Mouse (Mus musculus): ENCODE measurements around the gene Actn1. TPM values are rescaled to one million over a fixed set of nuclear protein-coding genes. Genes with fewer than 3 reads are reported as not detected.

Gene Actn1
- total RNA-seq, 2 experiments from 2014 or later: 8.4 to 11.9 TPM

DNA sequence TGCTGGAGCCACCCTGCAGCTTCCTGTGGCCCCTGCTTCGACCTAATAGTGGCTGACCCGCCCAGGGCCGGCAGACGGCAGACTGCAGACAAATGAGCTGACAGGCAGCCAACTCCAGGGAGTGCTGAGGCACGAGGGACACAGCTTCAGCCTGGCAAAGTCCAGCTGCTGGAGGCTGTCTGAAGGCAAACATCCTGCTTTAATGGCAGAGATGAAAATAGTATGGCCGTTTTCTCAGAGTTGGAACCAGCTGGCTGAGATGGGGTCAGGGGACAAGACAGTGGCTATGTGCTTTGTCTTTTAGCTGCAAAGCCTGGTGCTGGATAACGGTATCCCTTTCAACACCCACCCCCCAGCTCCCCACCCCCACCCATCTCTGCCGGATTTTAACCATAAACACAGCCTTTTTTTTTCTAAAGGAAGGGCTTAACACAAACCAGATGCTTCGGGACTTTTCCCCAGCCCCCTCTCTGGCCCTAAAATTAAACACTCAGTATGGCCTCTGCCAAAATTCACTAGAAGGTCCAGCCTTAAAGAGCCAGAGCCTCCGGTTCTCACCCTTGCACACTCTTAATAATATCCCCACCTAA is 30.0 kb downstream of the Actn1 start:
- intact Hi-C loops (cut with DNase I): no loop called here
- TF ChIP-seq CTCF (IDR thresholded peaks at IDR 0.05): peak; percentile 22; the same call in 1 of the 2 replicates
- peak; percentile 90 for DNase-seq
- H3K4me3 ChIP-seq: peak overlapping the region; percentile 44
- H3K27ac ChIP-seq: peak overlapping the region; percentile 82

DNA sequence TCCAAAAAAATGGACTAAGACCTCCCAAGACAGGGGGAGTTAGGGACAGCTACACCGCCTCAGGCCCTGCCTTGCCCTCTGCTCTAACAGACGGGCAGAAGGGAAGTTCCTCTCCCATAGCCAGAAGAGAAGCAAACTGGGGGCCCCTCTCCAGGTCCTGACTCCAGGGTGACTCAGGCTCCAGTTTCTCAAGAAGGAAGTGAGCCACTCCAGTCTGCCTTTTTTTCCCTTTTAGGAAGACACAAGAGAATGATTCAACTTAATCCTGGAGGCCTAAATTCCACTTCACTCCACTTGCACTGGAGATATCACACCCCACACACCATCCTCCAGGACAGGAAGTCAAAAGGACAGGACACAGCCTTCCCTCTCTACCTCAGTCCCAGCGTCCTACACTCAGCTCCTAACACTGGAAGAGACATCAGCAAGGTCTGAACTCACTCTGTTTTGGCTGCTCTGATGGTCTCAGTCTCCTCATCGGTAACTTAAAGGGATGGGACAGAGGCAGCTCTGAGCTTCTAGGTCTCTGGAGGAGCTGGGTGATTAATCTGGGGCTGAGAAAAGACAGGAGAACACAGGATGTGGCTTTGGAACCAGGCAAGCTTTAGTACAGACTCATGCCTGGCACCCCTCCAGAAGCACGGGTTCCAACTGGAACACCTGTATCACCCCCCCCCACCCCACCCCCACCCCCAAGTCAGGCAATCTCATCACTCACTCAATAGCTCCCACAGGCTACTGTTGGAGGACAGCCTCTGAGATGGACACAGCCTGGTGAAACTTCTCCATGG is 31.0 kb downstream of the Actn1 start:
- intact Hi-C loops (cut with DNase I): no loop called here
- peak; percentile 34 for DNase-seq
- Histone ChIP-seq H3K27ac (peak overlapping the region; percentile 82), H3K4me3 (peak overlapping the region; percentile 44)
- no peak for TF ChIP-seq CTCF (IDR thresholded peaks at IDR 0.05)

DNA sequence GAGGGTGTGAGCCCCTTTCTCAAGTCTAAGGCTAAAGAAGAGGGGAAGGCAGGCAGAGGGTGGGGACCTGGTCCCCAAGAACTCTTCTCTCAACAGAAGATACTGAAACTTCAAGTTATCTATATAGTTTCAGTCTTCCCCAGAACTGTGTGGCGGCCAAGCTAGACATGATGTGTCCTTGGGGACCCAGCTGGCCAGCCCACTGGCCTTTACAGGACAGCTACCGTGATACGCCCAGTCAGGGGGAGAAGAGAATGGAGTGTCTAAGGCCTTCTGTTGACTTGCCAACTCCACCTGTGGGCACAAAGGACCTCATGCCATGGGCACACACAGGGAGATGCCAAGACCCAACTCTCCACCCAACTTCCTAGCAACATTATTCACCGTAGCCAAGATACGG is 31.8 kb downstream of the Actn1 start:
- no peak for DNase-seq
- Histone ChIP-seq H3K27ac (peak overlapping the region; percentile 82), H3K4me3 (no peak overlapping the region)
- TF ChIP-seq CTCF (IDR thresholded peaks at IDR 0.05): no peak
- intact Hi-C loops (cut with DNase I): no loop called here

DNA sequence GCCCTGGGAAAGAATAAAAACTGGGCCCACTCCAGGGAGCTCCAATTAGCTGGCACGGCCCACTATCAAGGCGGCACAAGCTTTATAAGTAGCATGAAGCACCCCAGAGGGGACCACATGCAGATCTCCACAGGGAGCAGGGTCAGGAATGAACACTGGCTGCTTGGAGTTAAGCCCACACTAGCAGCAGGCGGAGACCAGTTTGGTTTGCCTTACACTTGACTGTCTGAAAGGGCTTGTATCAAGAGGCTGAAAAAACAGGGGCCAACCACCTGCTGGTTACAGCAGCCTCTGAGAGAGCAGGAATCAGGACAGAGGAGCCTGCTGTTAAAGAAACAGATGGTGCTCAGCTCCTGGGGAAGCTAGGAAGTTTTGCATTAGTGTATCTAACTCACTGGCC is 32.3 kb downstream of the Actn1 start:
- intact Hi-C loops (cut with DNase I): no loop called here
- no peak overlapping the region for H3K4me3 ChIP-seq
- H3K27ac ChIP-seq: peak overlapping the region; percentile 82
- DNase-seq: no peak
- no peak for TF ChIP-seq CTCF (IDR thresholded peaks at IDR 0.05)

DNA sequence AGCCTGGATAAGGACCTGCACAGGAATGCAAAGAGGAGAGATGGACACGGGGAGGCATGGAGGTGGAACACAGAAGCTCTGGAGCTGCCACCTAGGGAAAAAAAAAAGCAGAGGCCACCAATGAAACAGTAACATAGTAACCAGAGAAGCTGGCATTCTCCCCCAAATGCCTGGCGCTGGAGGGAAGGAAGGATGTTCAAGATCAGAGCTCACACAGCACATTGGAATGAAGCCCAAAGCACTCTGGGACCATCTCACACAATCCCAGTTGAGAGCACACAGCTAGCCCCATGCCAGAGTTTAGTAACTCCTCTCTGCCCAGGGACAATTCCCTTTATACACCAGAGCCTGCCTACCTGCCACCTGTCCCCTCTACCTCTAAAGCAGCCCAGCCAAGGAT is 34.1 kb downstream of the Actn1 start:
- no peak overlapping the region for H3K27ac ChIP-seq
- DNase-seq: no peak
- no peak for TF ChIP-seq CTCF (IDR thresholded peaks at IDR 0.05)
- intact Hi-C loops (cut with DNase I): no loop called here
- H3K4me3 ChIP-seq: no peak overlapping the region

DNA sequence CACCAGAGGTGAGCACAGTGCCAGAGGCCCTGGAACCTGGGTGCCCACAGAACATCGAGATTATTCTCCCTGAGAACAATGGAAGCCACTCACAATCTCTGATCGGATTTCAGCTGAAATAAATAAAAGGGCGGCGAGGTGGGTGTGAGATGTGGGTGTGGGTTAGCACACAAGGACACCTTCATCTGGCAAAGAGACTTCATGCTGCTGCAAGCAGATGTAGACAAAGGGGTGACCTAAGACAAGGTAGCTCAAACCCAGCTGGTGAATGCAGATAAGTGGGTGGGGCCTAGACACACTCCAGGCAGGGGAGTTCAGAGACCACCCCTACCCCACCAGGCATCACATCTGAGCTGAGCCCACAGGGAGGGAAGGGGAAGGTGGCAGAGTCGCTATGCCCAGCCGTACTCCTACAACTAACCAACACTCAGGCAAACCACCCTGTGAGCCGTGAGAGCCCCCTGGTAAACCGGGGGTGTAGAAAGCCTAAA is 35.9 kb downstream of the Actn1 start:
- Histone ChIP-seq H3K27ac (no peak overlapping the region), H3K4me3 (no peak overlapping the region)
- DNase-seq: no peak
- no peak for TF ChIP-seq CTCF (IDR thresholded peaks at IDR 0.05)
- intact Hi-C loops (cut with DNase I): no loop called here

DNA sequence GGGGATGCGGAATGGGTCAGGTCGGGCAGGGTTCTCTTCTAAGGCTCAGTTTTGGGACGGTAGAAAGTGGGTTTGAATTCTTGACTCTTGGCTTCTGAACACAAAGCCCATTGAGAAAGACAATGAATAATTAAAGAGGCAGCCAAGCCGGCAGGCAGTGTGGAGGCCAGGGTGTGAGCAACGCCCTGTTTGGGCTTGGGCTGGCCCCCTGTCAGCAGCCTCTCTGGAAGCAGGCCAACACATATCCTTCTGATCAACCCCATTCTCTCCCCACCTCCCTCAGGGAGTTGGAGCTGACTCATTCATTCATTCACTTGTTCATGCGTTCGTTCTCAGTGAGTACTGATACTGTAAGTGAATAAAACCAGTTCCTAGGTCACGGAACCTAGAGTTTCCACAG is 36.7 kb downstream of the Actn1 start:
- DNase-seq: peak; percentile 71
- no peak for TF ChIP-seq CTCF (IDR thresholded peaks at IDR 0.05)
- intact Hi-C loops (cut with DNase I): no loop called here
- Histone ChIP-seq H3K4me3 (peak overlapping the region; percentile 1), H3K27ac (peak overlapping the region; percentile 63)

DNA sequence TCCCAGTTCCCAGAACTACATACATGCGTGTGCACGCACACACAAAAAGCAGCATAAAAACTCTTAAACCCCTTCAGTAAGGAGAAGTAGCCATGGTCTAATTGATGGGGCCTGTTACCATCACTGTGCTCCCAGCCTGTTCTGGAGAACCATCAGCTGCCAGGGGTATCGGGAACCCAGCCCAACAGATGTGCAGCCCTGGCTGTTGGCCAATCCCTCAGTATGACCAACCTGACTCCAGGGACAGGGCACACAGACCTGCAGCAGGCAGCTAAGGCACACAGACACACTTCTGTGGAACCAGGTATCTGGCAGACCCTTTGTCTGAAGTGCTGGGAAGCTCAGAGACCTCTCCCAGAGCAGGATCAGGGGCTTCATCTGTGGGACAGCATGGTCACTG is 37.7 kb downstream of the Actn1 start:
- intact Hi-C loops (cut with DNase I): no loop called here
- no peak for TF ChIP-seq CTCF (IDR thresholded peaks at IDR 0.05)
- no peak for DNase-seq
- Histone ChIP-seq H3K4me3 (no peak overlapping the region), H3K27ac (peak overlapping the region; percentile 63; the same call in 1 of the 2 replicates)

DNA sequence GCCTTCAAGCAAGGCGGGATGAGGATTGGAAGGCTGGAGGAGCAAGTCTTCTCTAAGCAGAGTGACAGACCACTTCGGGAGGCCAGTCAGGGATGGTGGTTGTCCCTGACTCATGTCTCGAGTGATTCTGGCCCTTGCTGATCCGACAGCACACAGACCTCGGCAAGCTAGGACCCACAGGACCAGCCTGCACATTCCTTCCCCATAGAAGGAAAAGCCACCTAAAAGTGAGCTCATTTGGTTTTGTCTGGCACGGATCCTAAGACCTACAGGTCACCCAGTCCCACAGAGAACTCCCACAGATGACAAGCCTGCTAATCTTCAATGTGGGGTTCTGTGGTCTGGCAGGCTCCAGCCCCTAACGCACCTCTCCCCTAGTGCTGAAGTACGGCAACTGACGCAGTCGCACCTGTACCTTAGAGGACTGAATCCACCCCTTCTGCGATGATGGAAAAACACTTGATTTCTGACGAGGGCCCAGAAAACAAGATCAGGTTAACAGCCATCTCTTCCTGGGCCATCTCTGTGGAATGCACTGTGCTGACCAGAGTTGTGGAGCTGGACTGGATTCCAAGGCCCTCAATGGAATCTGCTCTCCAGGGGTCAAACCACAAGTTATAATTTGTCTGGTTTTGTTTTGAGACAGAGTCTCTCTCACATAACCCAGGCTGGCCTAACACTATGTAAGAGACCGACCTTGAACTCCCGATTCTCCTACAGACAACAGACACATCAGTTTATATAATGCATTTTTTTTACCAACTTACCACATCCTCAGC is 39.7 kb downstream of the Actn1 start:
- intact Hi-C loops (cut with DNase I): no loop called here
- no peak for TF ChIP-seq CTCF (IDR thresholded peaks at IDR 0.05)
- no peak overlapping the region for H3K4me3 ChIP-seq
- peak overlapping the region; percentile 53 for H3K27ac ChIP-seq
- DNase-seq: no peak

DNA sequence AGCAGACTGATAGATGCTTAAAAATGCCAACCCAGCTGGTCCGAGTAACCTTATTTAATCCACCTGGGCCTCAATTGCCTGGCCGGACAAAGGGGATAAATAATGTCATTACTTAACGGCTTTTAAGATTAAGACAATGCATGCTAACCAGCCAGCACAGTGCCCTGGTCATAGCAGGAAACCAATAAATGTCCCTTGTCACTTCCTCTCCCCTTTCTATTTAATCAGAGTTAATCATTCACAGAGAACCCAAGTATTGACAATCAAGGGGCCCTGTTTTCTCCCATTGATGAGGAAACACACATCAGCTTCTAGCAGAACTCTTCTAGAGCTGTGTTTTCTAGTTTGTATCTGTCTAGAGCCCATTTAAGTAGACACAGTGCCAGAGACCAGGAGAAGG is 41.4 kb downstream of the Actn1 start:
- TF ChIP-seq CTCF (IDR thresholded peaks at IDR 0.05): no peak
- intact Hi-C loops (cut with DNase I): no loop called here
- Histone ChIP-seq H3K27ac (peak overlapping the region; percentile 72), H3K4me3 (no peak overlapping the region)
- no peak for DNase-seq

DNA sequence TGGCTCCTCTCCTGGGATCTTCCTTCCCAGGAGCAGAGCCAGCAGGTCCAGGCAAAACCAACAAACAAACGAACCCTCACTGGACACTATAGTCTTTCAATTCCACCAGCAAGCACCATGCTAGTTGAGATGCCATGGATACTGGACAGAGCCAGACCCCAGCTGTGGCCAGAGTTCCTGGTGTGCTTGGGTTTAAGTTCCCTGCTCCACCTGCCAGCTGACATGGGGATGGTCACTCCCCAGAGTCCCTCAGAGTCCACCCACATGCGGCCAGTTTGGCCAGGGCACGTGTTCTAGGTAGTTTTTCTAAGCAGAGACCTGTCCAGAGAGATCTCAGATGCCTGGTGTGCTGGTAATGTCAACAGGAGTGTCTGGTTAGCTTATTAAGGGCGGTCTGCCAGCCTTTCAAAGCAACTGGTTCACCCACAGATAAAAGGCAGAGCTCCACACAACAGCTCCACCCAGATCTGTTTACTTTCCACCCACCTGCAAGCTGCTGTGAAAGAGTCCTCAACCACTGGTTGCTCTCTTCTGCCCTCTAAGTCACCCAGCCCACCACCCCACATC is 42.0 kb downstream of the Actn1 start:
- Histone ChIP-seq H3K4me3 (no peak overlapping the region), H3K27ac (peak overlapping the region; percentile 72)
- no peak for TF ChIP-seq CTCF (IDR thresholded peaks at IDR 0.05)
- intact Hi-C loops (cut with DNase I): no loop called here
- peak; percentile 38 for DNase-seq

DNA sequence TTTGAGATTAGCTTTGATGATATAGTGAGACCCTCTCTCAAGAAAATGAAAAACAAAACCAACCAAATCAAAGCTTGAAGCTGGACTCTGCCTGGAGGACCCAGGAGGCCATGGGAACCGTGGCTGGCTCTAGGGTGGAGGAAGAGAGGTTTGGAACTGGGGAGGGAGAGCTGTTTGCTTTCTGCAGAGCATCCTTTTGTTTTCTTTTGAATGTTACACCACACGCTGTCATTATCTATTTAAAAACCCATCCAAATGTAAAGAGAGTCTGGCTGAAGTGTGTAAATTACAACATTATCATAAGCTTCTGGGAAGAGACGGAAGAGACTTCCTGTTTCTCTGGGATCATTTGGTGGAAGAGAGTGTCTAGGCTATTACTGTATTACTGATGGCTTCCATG is 43.1 kb downstream of the Actn1 start:
- no peak overlapping the region for H3K4me3 ChIP-seq
- peak overlapping the region; percentile 72 for H3K27ac ChIP-seq
- no peak for DNase-seq
- intact Hi-C loops (cut with DNase I): no loop called here
- no peak for TF ChIP-seq CTCF (IDR thresholded peaks at IDR 0.05)

Data from gastrocnemius, adult 2 months (tissue).